Mouse (Mus musculus) embryonic facial prominence, embryonic 14.5 days (tissue): ENCODE measurements around the gene Gm49673. TPM values are rescaled to one million over a fixed set of nuclear protein-coding genes. Genes with fewer than 3 reads are reported as not detected.
"Not testable (repeated sequence)": the region's sequence is repeated elsewhere in the genome, so short reads cannot be mapped to it uniquely, and the experiment has no call there.

Experiments
- ATAC-seq: fragments of 200-750 bp; cut with Nextera tagmentation; 2 replicates; pipeline ENCODE4 v1.8.0; 2017; ENCODE audit warnings: low read depth, moderate number of reproducible peaks, moderate TSS enrichment
- DNase-seq: peaks from one replicate; pipeline ENCODE4 v3.0.0-alpha.2; 2015; ENCODE audit warnings: low spot score
- H3K27ac ChIP-seq: fragments of 300-500 bp; sonication (generic); replicated peaks from 2 replicates; pipeline ENCODE4 v1.5.1; 2014; ENCODE audit warnings: low read depth, mild to moderate bottlenecking, low read length, moderate library complexity
- H3K27me3 ChIP-seq: fragments of 300-500 bp; sonication (generic); replicated peaks from 2 replicates; pipeline ENCODE4 v1.6.1; 2014; ENCODE audit warnings: low read length; ENCODE audit not compliant: control insufficient read depth, insufficient read depth
- H3K36me3 ChIP-seq: fragments of 300-500 bp; sonication (generic); 2 replicates; pipeline ENCODE4 v1.6.1; 2014; ENCODE audit warnings: low read length, mixed read lengths; ENCODE audit not compliant: control insufficient read depth, insufficient read depth
- H3K4me1 ChIP-seq: fragments of 300-500 bp; sonication (generic); 2 replicates; pipeline ENCODE4 v1.6.1; 2014; ENCODE audit warnings: antibody characterized with exemption, low read length; ENCODE audit not compliant: control insufficient read depth, insufficient read depth
- H3K4me2 ChIP-seq: fragments of 300-500 bp; sonication (generic); 2 replicates; pipeline ENCODE4 v1.6.1; 2014; ENCODE audit warnings: low read depth, mild to moderate bottlenecking, low read length, moderate library complexity, mixed read lengths
- H3K4me3 ChIP-seq: fragments of 300-500 bp; sonication (generic); 2 replicates; pipeline ENCODE4 v1.5.1; 2014; ENCODE audit warnings: low read depth, mild to moderate bottlenecking, low read length
- H3K9ac ChIP-seq: fragments of 300-500 bp; sonication (generic); 2 replicates; pipeline ENCODE4 v1.6.1; 2014; ENCODE audit warnings: low read depth, mild to moderate bottlenecking, low read length, moderate library complexity, mixed read lengths
- H3K9me3 ChIP-seq: fragments of 300-500 bp; sonication (generic); 2 replicates; pipeline ENCODE4 v1.6.1; 2016; ENCODE audit warnings: low read length; ENCODE audit not compliant: control insufficient read depth
- WGBS: fragments of 180-500 bp; shearing (Covaris S2); extraction: QIAGEN DNeasy Blood & Tissue Kit; methylation state at CpG from one replicate; pipeline ENCODE4 v1.1.7; 2014; 5-methylcytosine and 5-hydroxymethylcytosine counted together
- polyA plus RNA-seq: library from polyadenylated mRNA; unstranded; fragments of >200 nt; fragmentation: Nextera tagmentation; extraction: Ambion mirVana; gene quantifications from 2 replicates; pipeline ENCODE4 v1.2.1, GENCODE M21; 2014

Gm49673 gene
- polyA plus RNA-seq, 1 experiment from 2014 or later, result not detected

GRCm38 (mm10) chr17:8122974-8123373, 24.6 kb downstream of the Gm49673 start:
- not testable (repeated sequence) for H3K27me3 ChIP-seq, H3K4me2 ChIP-seq, H3K4me1 ChIP-seq, H3K9me3 ChIP-seq, H3K36me3 ChIP-seq, H3K4me3 ChIP-seq, H3K9ac ChIP-seq, ATAC-seq, DNase-seq, H3K27ac ChIP-seq
- WGBS, result no CpG with 5 or more reads among the region's 3 CpGs

GRCm38 (mm10) chr17:8116928-8117327, 30.7 kb downstream of the Gm49673 start:
- not testable (repeated sequence) for ATAC-seq, H3K27me3 ChIP-seq, H3K27ac ChIP-seq, H3K4me3 ChIP-seq, H3K9ac ChIP-seq, H3K4me1 ChIP-seq, H3K9me3 ChIP-seq, DNase-seq, H3K4me2 ChIP-seq, H3K36me3 ChIP-seq
- WGBS, result no CpG with 5 or more reads among the region's 6 CpGs

- H3K4me2 ChIP-seq, H3K4me1 ChIP-seq, H3K9me3 ChIP-seq, H3K36me3 ChIP-seq, H3K27me3 ChIP-seq, H3K27ac ChIP-seq, H3K9ac ChIP-seq, H3K4me3 ChIP-seq, ATAC-seq: not testable (repeated sequence)
- peak; percentile 5 for DNase-seq
- WGBS, result 55% methylated on average over 5 of the region's 11 CpGs
Observed at GRCm38 (mm10) chr17:8116378-8116777, 31.2 kb downstream of the Gm49673 start.

GRCm38 (mm10) chr17:8112199-8112598, 35.4 kb downstream of the Gm49673 start:
- H3K27ac ChIP-seq, H3K4me3 ChIP-seq, H3K9me3 ChIP-seq, H3K27me3 ChIP-seq, H3K4me2 ChIP-seq, H3K4me1 ChIP-seq, ATAC-seq, DNase-seq, H3K9ac ChIP-seq, H3K36me3 ChIP-seq: not testable (repeated sequence)
- no CpG with 5 or more reads among the region's 1 CpGs for WGBS

- H3K4me2 ChIP-seq, DNase-seq, H3K27ac ChIP-seq, H3K36me3 ChIP-seq, H3K4me1 ChIP-seq, H3K9ac ChIP-seq, H3K27me3 ChIP-seq, H3K4me3 ChIP-seq, H3K9me3 ChIP-seq: not testable (repeated sequence)
- 42% methylated on average over 2 of the region's 6 CpGs for WGBS
- ATAC-seq, result peak; percentile 41; the same call in 1 of the 2 replicates
Observed at GRCm38 (mm10) chr17:8101297-8101609, 46.3 kb downstream of the Gm49673 start.

- ATAC-seq, result peak; percentile 68
- 26% methylated on average over 6 of the region's 26 CpGs for WGBS
- not testable (repeated sequence) for DNase-seq
Observed at GRCm38 (mm10) chr17:8100405-8101296, 46.9 kb downstream of the Gm49673 start.

GRCm38 (mm10) chr17:8096199-8096598, 51.4 kb downstream of the Gm49673 start:
- not testable (repeated sequence) for H3K9ac ChIP-seq, H3K4me3 ChIP-seq, H3K9me3 ChIP-seq, ATAC-seq, H3K27ac ChIP-seq, H3K4me2 ChIP-seq, DNase-seq, H3K27me3 ChIP-seq, H3K36me3 ChIP-seq, H3K4me1 ChIP-seq
- 42% methylated on average over 2 of the region's 5 CpGs for WGBS

More at GRCm38 (mm10) chr17:8100405-8101296, 46.9 kb downstream of the Gm49673 start:
- H3K9ac ChIP-seq, H3K4me2 ChIP-seq, H3K27ac ChIP-seq, H3K36me3 ChIP-seq, H3K4me1 ChIP-seq, H3K27me3 ChIP-seq, H3K4me3 ChIP-seq, H3K9me3 ChIP-seq: not testable (repeated sequence)

GRCm38 (mm10) chr17:8095653-8096052, 51.9 kb downstream of the Gm49673 start:
- H3K4me2 ChIP-seq, H3K9me3 ChIP-seq, H3K4me3 ChIP-seq, H3K36me3 ChIP-seq, H3K27ac ChIP-seq, H3K4me1 ChIP-seq, H3K27me3 ChIP-seq, DNase-seq, ATAC-seq, H3K9ac ChIP-seq: not testable (repeated sequence)
- 54% methylated on average over 3 of the region's 5 CpGs for WGBS
